Mouse (Mus musculus): Measurements from ENCODE around the gene Madcam1.

Madcam1 gene

GRCm38 (mm10) chr10:79664131-79664665 is at the start of gene Madcam1:
Gene Madcam1 (plus strand): TSS chr10:79664559.
- peak in 1 of 2 experiments; percentile 52 for DNase-seq (ENCODE audit: low spot score in 2 of 2)

- no peak for DNase-seq (ENCODE audit: low spot score in 2 of 2)
Observed at GRCm38 (mm10) chr10:79615860-79616259, 48.5 kb upstream of the Madcam1 start.

GRCm38 (mm10) chr10:79616376-79616775 is 48.0 kb upstream of the Madcam1 start:
- no peak for DNase-seq (ENCODE audit: low spot score in 2 of 2)

GRCm38 (mm10) chr10:79623950-79624349 is 40.4 kb upstream of the Madcam1 start:
- no peak for DNase-seq (ENCODE audit: low spot score in 2 of 2)

DNA sequence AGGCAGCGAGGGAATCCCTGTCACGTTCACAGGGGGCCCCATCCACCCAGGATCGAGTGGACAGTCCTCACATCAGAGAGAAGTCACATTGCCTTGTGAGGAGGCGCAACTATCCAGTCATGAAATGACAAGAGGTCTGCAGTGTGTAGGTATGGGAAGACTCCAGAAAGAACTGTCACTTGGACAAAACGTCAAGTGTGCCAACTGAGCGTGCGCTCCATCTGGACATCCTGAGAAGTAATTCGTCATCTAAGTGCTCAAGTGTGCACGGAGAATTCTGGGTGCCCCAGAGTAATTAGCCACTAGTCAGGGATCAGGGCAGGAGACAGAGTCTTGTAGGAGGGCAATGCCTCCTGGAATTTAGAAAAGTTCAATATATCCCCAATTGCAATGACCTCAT is 39.0 kb upstream of the Madcam1 start:
- DNase-seq (ENCODE audit: low spot score in 2 of 2), result no peak

- no peak for DNase-seq (ENCODE audit: low spot score in 2 of 2)
Observed at GRCm38 (mm10) chr10:79626156-79626555, 38.2 kb upstream of the Madcam1 start.

- DNase-seq (ENCODE audit: low spot score in 2 of 2), result no peak
Observed at GRCm38 (mm10) chr10:79628377-79628776, 36.0 kb upstream of the Madcam1 start.

- DNase-seq (ENCODE audit: low spot score in 2 of 2), result no peak
Observed at GRCm38 (mm10) chr10:79631432-79631831, 32.9 kb upstream of the Madcam1 start.

DNA sequence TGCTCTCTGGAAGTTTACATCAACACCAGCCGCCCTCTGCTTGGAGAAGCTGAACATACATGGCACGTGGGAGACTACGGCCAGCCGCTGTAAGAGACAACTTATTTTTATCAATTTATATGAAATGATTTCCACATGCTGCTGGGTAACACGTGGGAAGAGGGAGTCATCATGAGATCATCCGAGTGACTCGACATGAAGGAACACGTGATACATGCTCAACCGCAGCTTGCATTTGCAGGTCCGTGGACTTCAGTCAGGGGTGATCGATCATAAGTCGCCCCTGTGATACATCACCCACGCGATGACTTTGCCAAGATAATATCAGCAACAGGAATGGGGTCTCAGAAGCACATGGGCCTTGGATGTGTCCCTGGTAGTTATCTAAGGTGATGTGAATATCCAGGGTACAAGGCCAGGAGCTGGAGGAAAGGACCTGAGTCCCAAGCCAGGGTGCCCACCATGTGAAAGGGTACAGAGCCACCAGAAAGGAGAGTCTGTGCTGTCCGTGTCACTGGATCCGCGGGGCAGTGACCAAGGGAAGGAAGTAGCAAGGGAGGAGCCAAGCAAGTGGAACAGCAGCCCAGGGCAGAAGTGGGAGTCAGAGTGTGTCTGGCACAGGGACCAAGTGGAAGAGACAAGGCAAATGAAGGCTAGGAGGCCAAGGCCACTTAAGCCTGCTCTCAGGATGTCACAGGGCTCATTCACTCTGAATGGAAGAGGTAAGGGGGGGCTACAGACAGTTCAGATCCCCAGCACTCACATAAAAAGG is 31.2 kb upstream of the Madcam1 start:
- DNase-seq (ENCODE audit: low spot score in 2 of 2), result no peak

DNA sequence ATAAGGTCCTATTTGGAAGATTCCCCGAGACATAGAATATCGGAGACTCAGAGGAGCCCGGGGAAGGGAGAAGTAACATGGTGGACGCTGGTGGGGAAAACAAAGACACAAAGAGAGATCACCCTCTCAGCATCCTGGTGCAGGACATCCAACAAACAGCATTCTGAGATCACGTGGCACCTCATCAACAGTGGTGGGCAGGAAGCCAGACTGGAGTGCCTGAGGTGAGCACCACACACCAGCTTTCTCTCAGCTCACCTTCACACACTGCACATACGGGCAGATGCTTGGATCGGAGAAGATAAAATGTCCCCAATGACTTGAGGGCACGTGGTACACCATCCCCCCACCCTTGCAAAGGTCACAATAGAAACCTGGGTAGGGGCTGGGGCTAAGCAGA is 28.1 kb upstream of the Madcam1 start:
- no peak for DNase-seq (ENCODE audit: low spot score in 2 of 2)

GRCm38 (mm10) chr10:79637128-79638110 is 26.9 kb upstream of the Madcam1 start, which contains the start of gene Shc2:
Gene Shc2 (minus strand): TSS chr10:79637918.
- peak; percentile 70 to 73 for DNase-seq (ENCODE audit: low spot score in 2 of 2)

DNA sequence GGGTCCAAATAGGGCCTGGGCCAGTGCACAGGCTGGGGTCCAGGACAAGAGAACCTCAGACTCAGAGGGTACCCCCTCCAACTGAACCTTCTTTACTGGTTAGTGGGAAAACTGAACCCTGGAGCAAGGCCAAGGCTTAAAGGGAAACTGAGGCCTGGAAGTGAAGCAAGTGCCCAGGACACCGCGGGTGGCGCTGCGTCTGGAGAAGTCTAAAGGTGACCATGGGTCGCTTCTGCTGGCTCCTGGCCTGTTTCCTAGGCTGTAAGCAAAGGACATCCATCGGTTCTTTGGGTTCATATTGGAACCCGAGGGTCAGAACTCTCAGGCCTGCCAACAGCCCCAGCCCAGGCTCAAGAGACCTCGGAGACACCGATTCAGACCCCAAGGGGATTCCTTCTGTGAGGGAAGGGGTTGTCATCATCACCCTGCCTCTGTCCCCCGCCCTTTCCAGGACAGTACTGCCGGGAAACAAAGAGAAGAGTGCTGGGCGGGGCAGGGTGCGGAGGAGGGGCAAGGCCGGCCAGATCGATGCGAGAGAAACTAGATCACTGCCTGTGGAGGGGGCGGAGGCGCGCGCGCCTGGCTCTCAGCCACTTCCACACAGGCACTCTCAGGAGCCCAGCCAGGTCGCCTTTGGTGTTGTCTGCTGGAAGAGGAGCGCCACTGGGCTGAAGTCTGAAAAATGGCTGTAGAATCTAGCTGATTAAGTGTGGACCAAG is 25.7 kb upstream of the Madcam1 start:
- DNase-seq (ENCODE audit: low spot score in 2 of 2), result no peak

DNA sequence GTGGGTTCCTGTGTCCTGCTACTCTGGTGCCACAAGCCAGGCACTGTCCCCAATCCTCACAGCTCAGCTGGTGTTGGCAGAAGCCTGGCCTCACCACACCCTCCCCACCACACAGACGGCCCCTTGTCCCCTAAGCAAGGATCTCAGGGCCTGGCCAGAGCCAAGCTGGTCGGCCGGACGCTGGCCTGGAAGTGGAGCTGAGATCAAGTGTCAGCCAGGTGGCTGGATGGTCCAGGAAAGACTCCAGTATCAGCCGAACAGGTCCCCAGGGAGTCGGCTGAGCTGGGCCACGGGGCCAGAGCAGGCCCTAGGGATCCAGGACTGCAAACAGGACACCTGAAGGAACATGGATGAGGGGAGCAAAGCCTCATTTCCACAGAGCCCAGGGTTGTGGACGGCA is 18.6 kb upstream of the Madcam1 start, which contains the start of gene Odf3l2:
Odf3l2 (minus strand) TSS at position 28 of the 400 bp plus-strand sequence.
- DNase-seq (ENCODE audit: low spot score in 2 of 2), result no peak

DNA sequence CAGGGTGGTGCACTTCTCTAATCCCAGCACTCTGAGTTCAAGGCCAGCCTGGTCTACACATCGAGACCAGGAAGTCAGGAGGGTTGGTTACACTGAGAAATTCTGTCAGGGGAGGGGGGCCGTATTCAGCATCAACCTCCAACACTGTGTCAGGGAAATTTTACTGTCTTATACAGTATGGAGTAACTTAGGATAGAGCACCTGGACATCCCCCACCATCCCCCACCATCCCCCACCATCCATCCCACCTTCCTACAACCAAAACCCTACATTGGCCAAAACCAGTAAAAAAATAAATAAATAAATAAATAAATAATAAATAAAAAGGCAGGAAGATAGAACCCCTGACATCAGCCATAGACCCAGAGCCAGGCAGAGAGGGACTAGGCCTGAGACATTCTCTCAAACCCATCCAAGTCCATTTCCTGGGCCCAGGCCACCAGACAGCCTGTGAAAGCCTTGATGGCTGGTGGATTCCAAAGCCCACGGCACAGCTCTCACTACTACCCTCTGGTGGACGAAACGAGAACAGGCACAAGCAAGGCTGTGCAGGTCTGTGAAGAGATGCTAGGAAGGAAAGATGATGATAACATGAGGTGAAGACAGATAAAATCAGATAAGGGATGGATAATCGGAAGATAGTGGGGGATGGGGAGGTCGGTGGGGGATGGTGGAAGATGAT is 15.1 kb upstream of the Madcam1 start:
- DNase-seq (ENCODE audit: low spot score in 2 of 2), result peak; percentile 65 to 66

- no peak for DNase-seq (ENCODE audit: low spot score in 2 of 2)
Observed at GRCm38 (mm10) chr10:79652789-79653188, 11.6 kb upstream of the Madcam1 start.

GRCm38 (mm10) chr10:79654946-79655395 is 9.4 kb upstream of the Madcam1 start:
- no peak for DNase-seq (ENCODE audit: low spot score in 2 of 2)

DNA sequence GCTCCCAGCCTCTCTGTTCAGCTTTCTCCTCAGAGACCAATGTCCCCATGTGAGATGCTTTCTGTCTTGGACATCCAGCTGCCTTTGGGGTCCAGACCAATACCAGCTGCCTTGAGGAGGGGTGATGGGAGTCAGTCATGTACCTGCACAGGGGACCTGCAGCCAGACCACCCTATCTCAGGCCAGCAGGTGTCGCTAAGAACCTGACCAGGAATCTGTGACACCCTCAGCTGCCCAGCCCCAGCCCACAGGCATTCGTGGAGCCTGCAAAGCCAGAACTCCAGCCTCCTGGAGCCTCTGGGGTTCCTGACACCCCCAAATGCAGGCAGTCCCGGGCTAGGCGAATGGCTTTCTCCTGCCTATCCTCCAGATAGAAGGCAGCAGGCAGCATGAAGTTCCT is 5.5 kb upstream of the Madcam1 start:
- DNase-seq (ENCODE audit: low spot score in 2 of 2), result no peak

- no peak for DNase-seq (ENCODE audit: low spot score in 2 of 2)
Observed at GRCm38 (mm10) chr10:79660298-79660697, 4.1 kb upstream of the Madcam1 start.

DNA sequence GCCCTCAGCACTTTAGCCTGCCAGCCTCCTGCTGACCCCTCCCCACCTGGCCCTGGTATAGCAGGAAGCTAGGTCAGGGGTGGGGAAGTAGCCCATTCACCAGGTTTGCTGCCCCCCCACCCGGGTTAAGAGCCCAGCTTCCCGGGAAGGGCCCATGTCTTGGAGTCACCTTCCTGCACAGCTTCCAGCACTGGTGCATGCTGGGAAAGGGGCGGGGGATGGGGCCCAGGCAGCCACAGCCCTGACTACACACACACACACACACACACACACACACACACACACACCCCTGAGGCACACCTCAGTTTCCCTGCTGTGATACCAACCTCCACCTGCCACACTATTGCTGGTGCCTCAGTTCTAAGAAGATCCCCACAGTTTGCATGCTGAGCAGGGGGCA is 2.5 kb upstream of the Madcam1 start:
- no peak for DNase-seq (ENCODE audit: low spot score in 2 of 2)

DNA sequence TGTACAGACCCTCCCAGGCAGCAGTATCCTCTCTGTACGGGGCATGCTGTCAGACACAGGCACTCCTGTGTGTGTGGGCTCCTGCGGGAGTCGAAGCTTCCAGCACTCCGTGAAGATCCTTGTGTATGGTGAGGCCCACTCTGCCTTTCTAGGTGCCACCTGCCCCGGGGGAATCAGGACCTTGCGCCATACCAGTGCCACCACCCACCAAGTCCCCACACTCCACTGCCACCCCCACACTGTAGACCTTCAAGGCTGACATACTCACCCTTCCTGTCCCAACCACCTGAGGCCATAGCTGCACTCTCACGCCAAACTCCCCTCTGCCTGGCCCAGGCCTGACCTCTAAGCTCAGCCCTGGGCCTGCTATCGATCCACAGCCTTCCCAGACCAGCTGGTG is 692 bp downstream of the Madcam1 start:
- DNase-seq (ENCODE audit: low spot score in 2 of 2), result no peak

GRCm38 (mm10) chr10:79666493-79666892 is 2.1 kb downstream of the Madcam1 start:
- DNase-seq (ENCODE audit: low spot score in 2 of 2), result no peak
